Mouse (Mus musculus) stomach, embryonic 16.5 days (tissue): ENCODE results near the gene Cdsn. TPM values are rescaled to one million over a fixed set of nuclear protein-coding genes. Genes with fewer than 3 reads are reported as not detected.

ENCODE experiments used
- ATAC-seq: fragments of 200-750 bp; cut with Nextera tagmentation; 2 replicates; pipeline ENCODE4 v1.8.0; 2017; ENCODE audit warnings: moderate number of reproducible peaks, moderate TSS enrichment; ENCODE audit not compliant: insufficient read depth, low FRiP score
- H3K27ac ChIP-seq: fragments of 300-500 bp; sonication (generic); 2 replicates; pipeline ENCODE4 v1.5.1; 2014; ENCODE audit warnings: low read length
- H3K27me3 ChIP-seq: fragments of 300-500 bp; sonication (generic); 2 replicates; pipeline ENCODE4 v1.6.1; 2014; ENCODE audit warnings: low read length, control low read depth, mixed read lengths; ENCODE audit not compliant: control insufficient read depth, insufficient read depth
- H3K36me3 ChIP-seq: fragments of 300-500 bp; sonication (generic); 2 replicates; pipeline ENCODE4 v1.6.1; 2014; ENCODE audit warnings: low read length; ENCODE audit not compliant: control insufficient read depth, insufficient read depth
- H3K4me1 ChIP-seq: fragments of 300-500 bp; sonication (generic); 2 replicates; pipeline ENCODE4 v1.6.1; 2014; ENCODE audit warnings: low read length, control low read depth, mixed read lengths; ENCODE audit not compliant: control insufficient read depth, insufficient read depth
- H3K4me2 ChIP-seq: fragments of 300-500 bp; sonication (generic); 2 replicates; pipeline ENCODE4 v1.6.1; 2014; ENCODE audit warnings: low read depth, low read length, mixed read lengths
- H3K4me3 ChIP-seq: fragments of 300-500 bp; sonication (generic); replicated peaks from 2 replicates; pipeline ENCODE4 v1.5.1; 2014; ENCODE audit warnings: mild to moderate bottlenecking, low read length
- H3K9ac ChIP-seq: fragments of 300-500 bp; sonication (generic); 2 replicates; pipeline ENCODE4 v1.6.1; 2014; ENCODE audit warnings: low read length
- H3K9me3 ChIP-seq: fragments of 300-500 bp; sonication (generic); replicated peaks from 2 replicates; pipeline ENCODE4 v1.6.1; 2016; ENCODE audit warnings: low read length, control low read depth; ENCODE audit not compliant: control insufficient read depth
- WGBS: fragments of 180-500 bp; shearing (Covaris S2); extraction: QIAGEN DNeasy Blood & Tissue Kit; methylation state at CpG from one replicate; pipeline ENCODE4 v1.1.7; 2014; 5-methylcytosine and 5-hydroxymethylcytosine counted together
- polyA plus RNA-seq: library from polyadenylated mRNA; unstranded; fragments of >200 nt; fragmentation: Nextera tagmentation; extraction: Ambion mirVana; gene quantifications from 2 replicates; pipeline ENCODE4 v1.2.1, GENCODE M21; 2015

The Cdsn gene
- polyA plus RNA-seq, 1 experiment from 2014 or later = 7.7 TPM

GRCm38 (mm10) chr17:35571477-35571876 is 19.5 kb downstream of the Cdsn start:
- WGBS = 90% methylated on average over 7 of the region's 7 CpGs
- Histone ChIP-seq H3K4me1 (peaks cover 6% of the 10 kb centered on the region; the same call in 1 of the 2 replicates), H3K4me3 (no peak overlapping the region), H3K9ac (no peak overlapping the region), H3K27ac (no peak overlapping the region), H3K9me3 (no peaks in the 10 kb centered on the region), H3K36me3 (no peaks in the 10 kb centered on the region), H3K4me2 (no peak overlapping the region), H3K27me3 (peaks cover 10% of the 10 kb centered on the region)
- no peak for ATAC-seq

- no peaks in the 10 kb centered on the region for H3K27me3 ChIP-seq
- no peak overlapping the region for H3K4me2 ChIP-seq
- peak overlapping the region; percentile 47; the same call in 1 of the 2 replicates for H3K27ac ChIP-seq
- H3K9me3 ChIP-seq = no peaks in the 10 kb centered on the region
- WGBS = 19% methylated on average over 6 of the region's 6 CpGs
- no peaks in the 10 kb centered on the region for H3K4me1 ChIP-seq
- no peak overlapping the region for H3K4me3 ChIP-seq
- no peak for ATAC-seq
- H3K36me3 ChIP-seq = no peaks in the 10 kb centered on the region
- no peak overlapping the region for H3K9ac ChIP-seq
Observed at GRCm38 (mm10) chr17:35578211-35578610, 26.3 kb downstream of the Cdsn start.

- Histone ChIP-seq H3K9ac (no peak overlapping the region), H3K4me1 (no peaks in the 10 kb centered on the region), H3K9me3 (no peaks in the 10 kb centered on the region), H3K4me2 (no peak overlapping the region), H3K27ac (no peak overlapping the region), H3K36me3 (no peaks in the 10 kb centered on the region), H3K4me3 (no peak overlapping the region), H3K27me3 (no peaks in the 10 kb centered on the region)
- WGBS = 83% methylated on average over 1 of the region's 1 CpGs
- ATAC-seq = no peak
Observed at GRCm38 (mm10) chr17:35582900-35583299, 31.0 kb downstream of the Cdsn start.

- Histone ChIP-seq H3K4me2 (peak overlapping the region; percentile 38), H3K4me3 (peak overlapping the region; percentile 19), H3K9ac (peak overlapping the region; percentile 29; the same call in 1 of the 2 replicates), H3K27me3 (no peaks in the 10 kb centered on the region), H3K4me1 (no peaks in the 10 kb centered on the region), H3K27ac (no peak overlapping the region), H3K36me3 (no peaks in the 10 kb centered on the region), H3K9me3 (no peaks in the 10 kb centered on the region)
- WGBS = 14% methylated on average over 16 of the region's 16 CpGs
- peak; percentile 37; the same call in 1 of the 2 replicates for ATAC-seq
Observed at GRCm38 (mm10) chr17:35584330-35584937, 32.5 kb downstream of the Cdsn start.

DNA sequence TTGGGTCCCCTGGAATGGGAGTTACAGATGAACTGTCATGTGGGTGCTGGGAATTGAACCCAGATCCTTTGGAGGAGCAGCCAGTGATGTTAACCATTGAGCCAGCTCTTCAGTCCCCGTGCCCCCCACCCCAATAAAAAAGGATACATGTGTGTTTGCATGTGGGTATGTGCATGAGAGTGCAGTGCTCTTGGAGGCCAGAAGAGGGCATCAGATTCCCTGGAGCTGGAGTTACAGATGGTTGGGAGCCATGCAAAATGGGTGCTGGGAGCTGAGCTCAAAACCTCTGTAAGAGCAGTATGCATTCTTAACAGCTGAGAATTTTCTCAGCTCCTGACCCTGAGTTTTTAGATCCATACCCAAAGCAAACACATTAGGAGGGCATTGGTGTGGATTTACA is 35.4 kb downstream of the Cdsn start:
- WGBS = 83% methylated on average over 1 of the region's 1 CpGs
- no peak overlapping the region for H3K4me2 ChIP-seq
- ATAC-seq = no peak
- no peak overlapping the region for H3K27ac ChIP-seq
- no peak overlapping the region for H3K9ac ChIP-seq
- no peaks in the 10 kb centered on the region for H3K9me3 ChIP-seq
- H3K4me3 ChIP-seq = no peak overlapping the region
- H3K4me1 ChIP-seq = no peaks in the 10 kb centered on the region
- H3K27me3 ChIP-seq = no peaks in the 10 kb centered on the region
- no peaks in the 10 kb centered on the region for H3K36me3 ChIP-seq

DNA sequence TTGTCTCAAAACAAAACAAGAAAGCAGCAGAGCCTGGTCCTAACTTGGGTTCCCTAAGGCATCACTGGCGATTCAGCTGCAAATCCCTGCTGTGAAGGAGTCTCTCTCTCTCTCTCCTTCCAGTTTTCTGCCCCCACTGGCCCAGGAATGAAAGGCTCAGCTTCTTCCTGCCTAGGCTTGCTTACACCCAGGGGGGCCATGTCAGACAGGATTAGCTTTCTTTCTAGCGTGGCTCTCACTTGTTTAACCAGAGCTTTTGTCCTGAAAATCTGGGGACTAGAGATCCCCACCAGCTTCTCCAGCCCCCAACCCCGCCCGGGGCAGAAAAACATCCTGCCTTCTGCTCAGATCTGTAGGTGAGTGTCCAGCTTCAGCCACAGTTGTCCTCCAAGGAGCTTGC is 36.5 kb downstream of the Cdsn start:
- H3K9ac ChIP-seq = peak overlapping the region; percentile 28; the same call in 1 of the 2 replicates
- WGBS = 36% methylated on average over 4 of the region's 4 CpGs
- H3K4me1 ChIP-seq = no peaks in the 10 kb centered on the region
- H3K9me3 ChIP-seq = no peaks in the 10 kb centered on the region
- H3K36me3 ChIP-seq = no peaks in the 10 kb centered on the region
- H3K4me2 ChIP-seq = no peak overlapping the region
- peak overlapping the region; percentile 45; the same call in 1 of the 2 replicates for H3K27ac ChIP-seq
- H3K4me3 ChIP-seq = no peak overlapping the region
- no peak for ATAC-seq
- no peaks in the 10 kb centered on the region for H3K27me3 ChIP-seq

DNA sequence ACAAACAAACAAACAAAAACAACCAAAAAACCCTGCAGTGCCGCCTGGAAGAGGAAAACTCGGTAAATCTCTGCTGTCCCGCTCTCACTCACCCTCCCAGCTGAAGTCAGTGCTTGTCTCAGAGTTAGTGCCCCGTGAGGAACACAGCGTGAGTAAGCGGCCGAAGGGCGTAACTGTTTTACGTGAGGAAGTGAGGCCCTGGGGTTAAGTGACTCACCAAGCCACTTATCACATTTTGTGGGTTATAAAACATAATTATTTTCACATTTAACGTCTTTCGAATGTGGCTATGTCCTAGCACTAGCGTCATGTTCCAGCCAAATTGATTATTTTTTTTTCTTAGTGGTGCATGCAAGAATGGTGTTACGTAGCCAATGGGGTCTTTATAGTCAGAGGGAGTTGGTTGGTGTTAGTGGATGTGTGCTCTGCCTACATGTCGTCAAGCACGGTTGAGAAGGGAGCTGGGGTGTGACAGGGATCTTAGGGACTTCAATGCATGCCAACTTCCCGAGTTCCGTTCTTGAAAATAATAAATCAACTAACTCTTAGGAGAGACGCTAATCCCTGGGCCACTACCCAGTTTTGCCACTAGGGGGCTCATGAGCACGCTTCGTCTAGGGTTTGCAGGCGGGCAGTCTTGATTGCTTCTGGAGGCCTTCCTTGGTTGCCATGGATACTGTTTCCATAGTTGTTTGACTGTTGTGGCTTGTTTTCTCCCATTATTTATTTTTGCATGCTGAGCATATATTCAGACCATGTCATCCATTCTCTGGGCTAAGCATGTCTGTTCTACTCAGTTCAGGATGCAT is 38.7 kb downstream of the Cdsn start:
- Histone ChIP-seq H3K4me1 (no peaks in the 10 kb centered on the region), H3K4me2 (peak overlapping the region; percentile 22; the same call in 1 of the 2 replicates), H3K27me3 (no peaks in the 10 kb centered on the region), H3K27ac (peak overlapping the region; percentile 83), H3K36me3 (no peaks in the 10 kb centered on the region), H3K9me3 (no peaks in the 10 kb centered on the region), H3K9ac (0 out of 2 replicates have a peak overlapping the region, but pooled peaks have one; percentile 28), H3K4me3 (0 out of 2 replicates have a peak overlapping the region, but pooled peaks have one; percentile 7)
- ATAC-seq = peak; percentile 84
- WGBS = 38% methylated on average over 21 of the region's 21 CpGs

GRCm38 (mm10) chr17:35591219-35591578 is 39.3 kb downstream of the Cdsn start:
- Histone ChIP-seq H3K27ac (peak overlapping the region; percentile 83; the same call in 1 of the 2 replicates), H3K27me3 (no peaks in the 10 kb centered on the region), H3K4me2 (no peak overlapping the region), H3K36me3 (no peaks in the 10 kb centered on the region), H3K9ac (no peak overlapping the region), H3K9me3 (no peaks in the 10 kb centered on the region), H3K4me3 (no peak overlapping the region), H3K4me1 (no peaks in the 10 kb centered on the region)
- no peak for ATAC-seq
- WGBS = 91% methylated on average over 7 of the region's 7 CpGs

GRCm38 (mm10) chr17:35591731-35592130 is 39.8 kb downstream of the Cdsn start:
- H3K27ac ChIP-seq = no peak overlapping the region
- H3K4me2 ChIP-seq = no peak overlapping the region
- no peak overlapping the region for H3K9ac ChIP-seq
- H3K36me3 ChIP-seq = no peaks in the 10 kb centered on the region
- no peak for ATAC-seq
- no peaks in the 10 kb centered on the region for H3K27me3 ChIP-seq
- 68% methylated on average over 15 of the region's 15 CpGs for WGBS
- H3K4me3 ChIP-seq = no peak overlapping the region
- H3K9me3 ChIP-seq = no peaks in the 10 kb centered on the region
- no peaks in the 10 kb centered on the region for H3K4me1 ChIP-seq
